Mouse (Mus musculus) heart, postnatal 0 days (tissue): ENCODE results near the gene Fbxo42.

Experiments used
- CTCF ChIP-seq: IDR thresholded peaks from 2 replicates; pipeline ENCODE4 v1.5.1; 2016; ENCODE audit warnings: antibody characterized with exemption, control low read depth, low read depth
- EP300 ChIP-seq: IDR thresholded peaks from 2 replicates; pipeline ENCODE4 v1.6.1; 2016; ENCODE audit warnings: antibody characterized with exemption, low read depth

DNA sequence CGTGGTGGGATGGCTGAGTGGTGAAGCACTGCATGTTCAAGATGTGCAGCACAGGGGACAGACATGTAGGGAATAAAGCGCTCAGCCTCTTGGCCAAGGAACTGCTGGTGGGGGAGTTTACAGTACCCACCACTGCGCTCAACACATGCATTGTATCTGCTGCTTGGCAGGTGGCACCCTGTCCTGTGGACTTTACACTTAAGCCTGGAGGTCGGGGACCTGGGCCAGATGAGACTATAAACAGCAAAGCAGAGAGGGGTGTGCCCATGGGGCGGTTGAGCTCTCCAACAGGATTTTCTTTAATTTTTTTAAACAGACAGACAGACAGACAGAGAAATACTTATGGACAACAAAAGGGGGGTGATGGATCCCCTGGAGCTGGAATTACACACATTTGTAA lies 59.4 kb downstream of the Fbxo42 start:
- no peak for TF ChIP-seq CTCF
- TF ChIP-seq EP300, result no peak
